Mouse (Mus musculus) heart, embryonic 11.5 days (tissue): ENCODE measurements at regions not wholly inside any gene's neighbourhood (a gene's known extent, or its start where the extent isn't known, plus 50 kb on each side); places are given as distances from the start of the nearest gene placed in this dataset.

Experiments
- ATAC-seq: fragments of 200-750 bp; cut with Nextera tagmentation; replicated peaks from 2 replicates; pipeline ENCODE4 v1.8.0; 2017; ENCODE audit warnings: moderate library complexity; ENCODE audit not compliant: insufficient number of reproducible peaks, low FRiP score, low TSS enrichment
- H3K27ac ChIP-seq: fragments of 300-500 bp; sonication (generic); 2 replicates; pipeline ENCODE4 v1.5.1; 2014; ENCODE audit warnings: mild to moderate bottlenecking, low read depth, low read length
- H3K27me3 ChIP-seq: fragments of 300-500 bp; sonication (generic); 2 replicates; pipeline ENCODE4 v1.6.1; 2014; ENCODE audit warnings: mild to moderate bottlenecking, low read length, mixed read lengths; ENCODE audit not compliant: control insufficient read depth, insufficient read depth
- H3K36me3 ChIP-seq: fragments of 300-500 bp; sonication (generic); 2 replicates; pipeline ENCODE4 v1.6.1; 2014; ENCODE audit warnings: mild to moderate bottlenecking, low read length, moderate library complexity, mixed read lengths; ENCODE audit not compliant: control insufficient read depth, insufficient read depth
- H3K4me1 ChIP-seq: fragments of 300-500 bp; sonication (generic); 2 replicates; pipeline ENCODE4 v1.6.1; 2014; ENCODE audit warnings: low read length; ENCODE audit not compliant: control insufficient read depth, insufficient read depth
- H3K4me2 ChIP-seq: fragments of 300-500 bp; sonication (generic); 2 replicates; pipeline ENCODE4 v1.6.1; 2014; ENCODE audit warnings: mild to moderate bottlenecking, moderate library complexity
- H3K4me3 ChIP-seq: fragments of 300-500 bp; sonication (generic); 2 replicates; pipeline ENCODE4 v1.5.1; 2014; ENCODE audit warnings: low read depth, low read length
- H3K9ac ChIP-seq: fragments of 300-500 bp; sonication (generic); 2 replicates; pipeline ENCODE4 v1.6.1; 2014; ENCODE audit warnings: mild to moderate bottlenecking, low read depth, low read length, moderate library complexity
- H3K9me3 ChIP-seq: fragments of 300-500 bp; sonication (generic); replicated peaks from 2 replicates; pipeline ENCODE4 v1.6.1; 2016; ENCODE audit warnings: low read length; ENCODE audit not compliant: control insufficient read depth
- WGBS: fragments of 180-500 bp; shearing (Covaris S2); extraction: QIAGEN DNeasy Blood & Tissue Kit; methylation state at CpG from one replicate; pipeline ENCODE4 v1.1.7; 2014; ENCODE audit not compliant: insufficient replicate concordance; 5-methylcytosine and 5-hydroxymethylcytosine counted together

- Histone ChIP-seq H3K27ac (no peak overlapping the region), H3K36me3 (no peaks in the 10 kb centered on the region), H3K9ac (no peak overlapping the region), H3K4me2 (no peak overlapping the region), H3K27me3 (no peaks in the 10 kb centered on the region), H3K4me1 (no peaks in the 10 kb centered on the region), H3K9me3 (no peaks in the 10 kb centered on the region), H3K4me3 (no peak overlapping the region)
- no peak for ATAC-seq
- 84% methylated on average over 5 of the region's 5 CpGs for WGBS
Observed at GRCm38 (mm10) chr13:59281199-59281598, 303.8 kb downstream of the Agtpbp1 start.

GRCm38 (mm10) chr13:59279136-59279535 lies 305.9 kb downstream of the Agtpbp1 start:
- no peak overlapping the region for H3K27ac ChIP-seq
- no peak overlapping the region for H3K4me2 ChIP-seq
- no peak overlapping the region for H3K9ac ChIP-seq
- H3K4me1 ChIP-seq, result no peaks in the 10 kb centered on the region
- no peaks in the 10 kb centered on the region for H3K27me3 ChIP-seq
- ATAC-seq, result no peak
- no peaks in the 10 kb centered on the region for H3K36me3 ChIP-seq
- no peaks in the 10 kb centered on the region for H3K9me3 ChIP-seq
- H3K4me3 ChIP-seq, result no peak overlapping the region
- 55% methylated on average over 4 of the region's 4 CpGs for WGBS

- no peak overlapping the region for H3K27ac ChIP-seq
- H3K4me1 ChIP-seq, result no peaks in the 10 kb centered on the region
- H3K4me2 ChIP-seq, result no peak overlapping the region
- H3K36me3 ChIP-seq, result no peaks in the 10 kb centered on the region
- H3K9ac ChIP-seq, result no peak overlapping the region
- no peaks in the 10 kb centered on the region; the same call in 1 of the 2 replicates for H3K27me3 ChIP-seq
- no peaks in the 10 kb centered on the region for H3K9me3 ChIP-seq
- no peak overlapping the region for H3K4me3 ChIP-seq
- ATAC-seq, result no peak
- 77% methylated on average over 4 of the region's 4 CpGs for WGBS
Observed at GRCm38 (mm10) chr13:59271661-59272060, 313.4 kb downstream of the Agtpbp1 start.

GRCm38 (mm10) chr13:59266854-59267253 lies 318.2 kb downstream of the Agtpbp1 start:
- H3K4me2 ChIP-seq, result no peak overlapping the region
- no peak for ATAC-seq
- 81% methylated on average over 4 of the region's 4 CpGs for WGBS

GRCm38 (mm10) chr13:59264126-59264525 lies 320.9 kb downstream of the Agtpbp1 start:
- Histone ChIP-seq H3K4me3 (no peak overlapping the region), H3K9ac (no peak overlapping the region), H3K27ac (no peak overlapping the region), H3K4me2 (no peak overlapping the region), H3K4me1 (no peaks in the 10 kb centered on the region), H3K36me3 (no peaks in the 10 kb centered on the region), H3K27me3 (no peaks in the 10 kb centered on the region), H3K9me3 (no peaks in the 10 kb centered on the region)
- WGBS, result 69% methylated on average over 11 of the region's 11 CpGs
- ATAC-seq, result no peak

More at GRCm38 (mm10) chr13:59266854-59267253, 318.2 kb downstream of the Agtpbp1 start:
- Histone ChIP-seq H3K27me3 (no peaks in the 10 kb centered on the region; the same call in 1 of the 2 replicates), H3K27ac (no peak overlapping the region), H3K36me3 (no peaks in the 10 kb centered on the region), H3K4me1 (no peaks in the 10 kb centered on the region), H3K9me3 (no peaks in the 10 kb centered on the region), H3K9ac (no peak overlapping the region), H3K4me3 (no peak overlapping the region)

GRCm38 (mm10) chr13:59261924-59262323 lies 323.1 kb downstream of the Agtpbp1 start:
- H3K27me3 ChIP-seq, result no peaks in the 10 kb centered on the region
- H3K9me3 ChIP-seq, result no peaks in the 10 kb centered on the region
- 76% methylated on average over 3 of the region's 3 CpGs for WGBS
- H3K27ac ChIP-seq, result no peak overlapping the region
- no peak overlapping the region for H3K9ac ChIP-seq
- no peak for ATAC-seq
- H3K4me3 ChIP-seq, result no peak overlapping the region
- no peak overlapping the region for H3K4me2 ChIP-seq
- H3K4me1 ChIP-seq, result no peaks in the 10 kb centered on the region
- H3K36me3 ChIP-seq, result no peaks in the 10 kb centered on the region

GRCm38 (mm10) chr13:59255798-59256435 lies 329.1 kb downstream of the Agtpbp1 start:
- no peak for ATAC-seq
- WGBS, result 82% methylated on average over 12 of the region's 12 CpGs
- no peak overlapping the region for H3K4me2 ChIP-seq

GRCm38 (mm10) chr13:59253667-59254558 lies 331.1 kb downstream of the Agtpbp1 start:
- 72% methylated on average over 13 of the region's 13 CpGs for WGBS
- H3K27ac ChIP-seq, result no peak overlapping the region

More at GRCm38 (mm10) chr13:59255798-59256435, 329.1 kb downstream of the Agtpbp1 start:
- Histone ChIP-seq H3K36me3 (no peaks in the 10 kb centered on the region), H3K4me3 (no peak overlapping the region), H3K9me3 (no peaks in the 10 kb centered on the region), H3K4me1 (no peaks in the 10 kb centered on the region), H3K27me3 (no peaks in the 10 kb centered on the region), H3K27ac (no peak overlapping the region), H3K9ac (no peak overlapping the region)

More at GRCm38 (mm10) chr13:59253667-59254558, 331.1 kb downstream of the Agtpbp1 start:
- no peak for ATAC-seq
- H3K9ac ChIP-seq, result no peak overlapping the region
- H3K4me1 ChIP-seq, result no peaks in the 10 kb centered on the region
- no peak overlapping the region for H3K4me2 ChIP-seq
- H3K36me3 ChIP-seq, result no peaks in the 10 kb centered on the region
- H3K4me3 ChIP-seq, result no peak overlapping the region
- H3K27me3 ChIP-seq, result no peaks in the 10 kb centered on the region
- H3K9me3 ChIP-seq, result no peaks in the 10 kb centered on the region
